Mouse (Mus musculus): ENCODE results near the gene Fam151a. TPM values are rescaled to one million over a fixed set of nuclear protein-coding genes. Genes with fewer than 3 reads are reported as not detected.
"Not testable (repeated sequence)": the region's sequence is repeated elsewhere in the genome, so short reads cannot be mapped to it uniquely, and the experiment has no call there.

Gene Fam151a
- polyA plus RNA-seq, 1 experiment: not detected

DNA sequence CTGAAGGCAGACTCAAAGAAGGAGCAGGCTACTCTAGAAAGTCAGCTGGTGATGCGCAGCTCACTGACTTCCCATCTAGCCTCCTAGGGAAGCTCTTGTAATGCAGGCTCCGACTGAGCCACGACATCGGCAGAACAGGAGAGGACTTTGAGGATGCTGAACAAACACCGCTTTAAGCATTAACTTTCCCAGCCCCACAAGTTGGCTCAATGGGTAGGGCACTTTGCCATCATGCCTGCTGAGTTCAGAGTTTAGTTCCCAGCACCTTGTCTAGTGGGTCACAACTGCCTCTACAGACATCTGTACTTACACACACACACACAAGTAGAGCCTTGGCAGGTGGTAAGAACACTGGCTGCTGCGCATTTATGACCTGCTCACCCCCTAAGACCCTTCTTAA lies 18.0 kb downstream of the Fam151a start:
- Histone ChIP-seq H3K36me3 (ENCODE audit: control insufficient read depth, insufficient read depth, low read length, poor library complexity, severe bottlenecking) (no peaks in the 10 kb centered on the region), H3K4me1 (ENCODE audit: control insufficient read depth, insufficient read depth, low read length) (no peaks in the 10 kb centered on the region), H3K4me3 (ENCODE audit: low read depth, low read length) (no peak overlapping the region), H3K9me3 (replicated peaks; ENCODE audit: control insufficient read depth, insufficient read depth, low read length, poor library complexity, severe bottlenecking) (no peaks in the 10 kb centered on the region), H3K27me3 (ENCODE audit: control insufficient read depth, insufficient read depth, low read length, poor library complexity, severe bottlenecking) (no peaks in the 10 kb centered on the region), H3K27ac (ENCODE audit: insufficient read depth, low read length) (no peak overlapping the region), H3K9ac (ENCODE audit: low read depth, poor library complexity, severe bottlenecking) (no peak overlapping the region)
- no peak for TF ChIP-seq EP300 (IDR thresholded peaks at IDR 0.05; ENCODE audit: insufficient read depth, low read depth, low read length)
- no peak for TF ChIP-seq POLR2A (IDR thresholded peaks at IDR 0.05; ENCODE audit: insufficient read depth, low read length)
- TF ChIP-seq CTCF (IDR thresholded peaks at IDR 0.05; ENCODE audit: low read depth, low read length): no peak

DNA sequence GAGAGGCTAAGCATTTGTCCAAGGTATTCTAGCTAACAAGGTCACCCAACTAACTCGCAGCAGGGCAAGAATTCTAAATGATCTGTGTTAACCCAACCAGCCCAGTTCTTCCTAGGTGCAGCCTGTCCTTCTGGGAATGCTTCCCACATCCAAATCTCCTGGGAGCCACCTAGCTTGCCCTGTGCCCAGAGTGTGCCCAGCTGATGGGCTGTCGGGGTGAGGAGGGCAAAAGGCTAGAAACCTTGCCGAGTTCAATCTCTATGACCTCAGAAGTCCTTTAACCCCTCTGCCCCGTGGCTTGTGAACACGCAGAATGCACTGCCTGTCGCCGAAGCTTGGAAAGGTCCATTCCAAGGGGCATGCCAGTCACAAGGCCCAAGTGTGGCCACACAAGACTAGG lies 30.5 kb downstream of the Fam151a start:
- Histone ChIP-seq H3K4me1 (ENCODE audit: control insufficient read depth, insufficient read depth, low read length) (no peaks in the 10 kb centered on the region), H3K36me3 (ENCODE audit: control insufficient read depth, insufficient read depth, low read length, poor library complexity, severe bottlenecking) (no peaks in the 10 kb centered on the region), H3K9ac (ENCODE audit: low read depth, poor library complexity, severe bottlenecking) (no peak overlapping the region), H3K27me3 (ENCODE audit: control insufficient read depth, insufficient read depth, low read length, poor library complexity, severe bottlenecking) (no peaks in the 10 kb centered on the region), H3K27ac (ENCODE audit: insufficient read depth, low read length) (no peak overlapping the region), H3K4me3 (ENCODE audit: low read depth, low read length) (no peak overlapping the region), H3K9me3 (replicated peaks; ENCODE audit: control insufficient read depth, insufficient read depth, low read length, poor library complexity, severe bottlenecking) (no peaks in the 10 kb centered on the region)
- TF ChIP-seq CTCF (IDR thresholded peaks at IDR 0.05; ENCODE audit: low read depth, low read length) (no peak), EP300 (IDR thresholded peaks at IDR 0.05; ENCODE audit: insufficient read depth, low read depth, low read length) (no peak), POLR2A (IDR thresholded peaks at IDR 0.05; ENCODE audit: insufficient read depth, low read length) (no peak)

DNA sequence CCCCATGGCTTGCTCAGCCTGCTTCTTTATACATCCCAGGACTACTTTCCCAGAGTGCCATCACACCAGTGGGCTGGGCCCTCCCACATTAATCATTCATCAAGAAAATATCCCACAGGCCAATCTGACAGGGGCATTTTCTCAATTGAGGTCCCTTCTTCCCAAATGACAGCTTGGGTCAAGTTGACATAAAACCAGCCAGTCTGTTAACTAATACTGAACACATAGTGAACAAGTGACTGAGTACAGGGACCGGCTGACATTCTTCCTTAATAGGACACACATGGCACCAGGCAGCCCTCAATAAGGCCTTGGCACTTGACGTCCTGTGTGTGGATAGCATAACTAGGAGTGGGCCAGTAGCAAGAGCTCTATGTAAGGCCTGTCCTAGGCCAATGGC lies 35.6 kb downstream of the Fam151a start:
- no peak for TF ChIP-seq POLR2A (IDR thresholded peaks at IDR 0.05; ENCODE audit: insufficient read depth, low read length)
- no peak for TF ChIP-seq EP300 (IDR thresholded peaks at IDR 0.05; ENCODE audit: insufficient read depth, low read depth, low read length)
- TF ChIP-seq CTCF (IDR thresholded peaks at IDR 0.05; ENCODE audit: low read depth, low read length): no peak
- no peaks in the 10 kb centered on the region for H3K27me3 ChIP-seq (ENCODE audit: control insufficient read depth, insufficient read depth, low read length, poor library complexity, severe bottlenecking)
- no peak overlapping the region for H3K27ac ChIP-seq (ENCODE audit: insufficient read depth, low read length)
- no peak overlapping the region for H3K4me3 ChIP-seq (ENCODE audit: low read depth, low read length)
- H3K36me3 ChIP-seq (ENCODE audit: control insufficient read depth, insufficient read depth, low read length, poor library complexity, severe bottlenecking): no peaks in the 10 kb centered on the region
- no peaks in the 10 kb centered on the region for H3K4me1 ChIP-seq (ENCODE audit: control insufficient read depth, insufficient read depth, low read length)
- H3K9ac ChIP-seq (ENCODE audit: low read depth, poor library complexity, severe bottlenecking): no peak overlapping the region
- H3K9me3 ChIP-seq (replicated peaks; ENCODE audit: control insufficient read depth, insufficient read depth, low read length, poor library complexity, severe bottlenecking): no peaks in the 10 kb centered on the region

GRCm38 (mm10) chr4:106772558-106772957 lies 38.9 kb downstream of the Fam151a start:
- Histone ChIP-seq H3K9me3 (replicated peaks; ENCODE audit: control insufficient read depth, insufficient read depth, low read length, poor library complexity, severe bottlenecking) (no peaks in the 10 kb centered on the region), H3K4me1 (ENCODE audit: control insufficient read depth, insufficient read depth, low read length) (no peaks in the 10 kb centered on the region), H3K27ac (ENCODE audit: insufficient read depth, low read length) (no peak overlapping the region), H3K36me3 (ENCODE audit: control insufficient read depth, insufficient read depth, low read length, poor library complexity, severe bottlenecking) (no peaks in the 10 kb centered on the region), H3K9ac (ENCODE audit: low read depth, poor library complexity, severe bottlenecking) (no peak overlapping the region), H3K27me3 (ENCODE audit: control insufficient read depth, insufficient read depth, low read length, poor library complexity, severe bottlenecking) (no peaks in the 10 kb centered on the region), H3K4me3 (ENCODE audit: low read depth, low read length) (no peak overlapping the region)
- TF ChIP-seq EP300 (IDR thresholded peaks at IDR 0.05; ENCODE audit: insufficient read depth, low read depth, low read length): no peak
- TF ChIP-seq POLR2A (IDR thresholded peaks at IDR 0.05; ENCODE audit: insufficient read depth, low read length): no peak
- no peak for TF ChIP-seq CTCF (IDR thresholded peaks at IDR 0.05; ENCODE audit: low read depth, low read length)

DNA sequence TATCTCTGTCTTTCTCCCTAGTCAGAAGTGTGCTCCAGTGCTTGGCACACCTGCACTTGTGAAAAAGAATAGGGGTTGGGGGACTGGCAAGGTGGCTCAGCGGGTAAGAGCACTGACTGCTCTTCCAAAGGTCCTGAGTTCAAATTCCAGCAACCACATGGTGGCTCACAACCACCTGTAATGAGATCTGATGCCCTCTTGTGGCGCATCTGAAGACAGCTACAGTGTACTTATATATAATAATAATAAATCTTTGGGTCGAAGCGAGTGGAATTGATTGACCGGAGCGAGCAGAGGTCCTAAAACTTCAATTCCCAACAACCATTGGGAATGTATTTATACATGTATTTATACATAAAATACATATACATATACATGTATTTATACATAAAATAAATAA lies 42.1 kb downstream of the Fam151a start:
- H3K9me3 ChIP-seq (replicated peaks; ENCODE audit: control insufficient read depth, insufficient read depth, low read length, poor library complexity, severe bottlenecking); H3K4me3 ChIP-seq (ENCODE audit: low read depth, low read length); H3K4me1 ChIP-seq (ENCODE audit: control insufficient read depth, insufficient read depth, low read length); H3K9ac ChIP-seq (ENCODE audit: low read depth, poor library complexity, severe bottlenecking); H3K27me3 ChIP-seq (ENCODE audit: control insufficient read depth, insufficient read depth, low read length, poor library complexity, severe bottlenecking); H3K27ac ChIP-seq (ENCODE audit: insufficient read depth, low read length); H3K36me3 ChIP-seq (ENCODE audit: control insufficient read depth, insufficient read depth, low read length, poor library complexity, severe bottlenecking): not testable (repeated sequence)

DNA sequence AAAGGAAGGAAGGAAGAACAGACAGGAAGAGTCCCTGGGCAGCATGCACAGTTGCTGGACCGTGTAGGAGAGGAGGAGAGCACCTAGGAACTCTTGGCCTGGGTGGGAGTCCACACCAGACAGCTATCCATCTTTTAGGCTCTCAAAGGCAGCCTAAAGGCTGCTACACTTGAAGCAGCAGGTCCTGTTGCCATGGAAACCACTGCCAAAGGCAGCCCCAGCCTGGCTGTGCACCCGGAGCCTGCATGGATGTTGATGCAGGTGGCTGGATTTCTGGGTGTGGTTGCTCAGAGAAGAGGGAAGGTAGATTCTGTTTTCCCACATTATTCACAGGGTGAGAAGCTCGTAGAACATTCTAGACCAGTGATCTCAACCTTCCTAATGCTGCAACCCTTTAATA lies 43.3 kb downstream of the Fam151a start:
- Histone ChIP-seq H3K4me3 (ENCODE audit: low read depth, low read length) (no peak overlapping the region), H3K9ac (ENCODE audit: low read depth, poor library complexity, severe bottlenecking) (no peak overlapping the region), H3K9me3 (replicated peaks; ENCODE audit: control insufficient read depth, insufficient read depth, low read length, poor library complexity, severe bottlenecking) (no peaks in the 10 kb centered on the region), H3K27me3 (ENCODE audit: control insufficient read depth, insufficient read depth, low read length, poor library complexity, severe bottlenecking) (no peaks in the 10 kb centered on the region), H3K27ac (ENCODE audit: insufficient read depth, low read length) (no peak overlapping the region), H3K4me1 (ENCODE audit: control insufficient read depth, insufficient read depth, low read length) (no peaks in the 10 kb centered on the region), H3K36me3 (ENCODE audit: control insufficient read depth, insufficient read depth, low read length, poor library complexity, severe bottlenecking) (no peaks in the 10 kb centered on the region)
- no peak for TF ChIP-seq EP300 (IDR thresholded peaks at IDR 0.05; ENCODE audit: insufficient read depth, low read depth, low read length)
- TF ChIP-seq POLR2A (IDR thresholded peaks at IDR 0.05; ENCODE audit: insufficient read depth, low read length): no peak
- no peak for TF ChIP-seq CTCF (IDR thresholded peaks at IDR 0.05; ENCODE audit: low read depth, low read length)
